Comparison of ENCODE assay signal across 14 mouse cellular contexts in the genomic region with DNA sequence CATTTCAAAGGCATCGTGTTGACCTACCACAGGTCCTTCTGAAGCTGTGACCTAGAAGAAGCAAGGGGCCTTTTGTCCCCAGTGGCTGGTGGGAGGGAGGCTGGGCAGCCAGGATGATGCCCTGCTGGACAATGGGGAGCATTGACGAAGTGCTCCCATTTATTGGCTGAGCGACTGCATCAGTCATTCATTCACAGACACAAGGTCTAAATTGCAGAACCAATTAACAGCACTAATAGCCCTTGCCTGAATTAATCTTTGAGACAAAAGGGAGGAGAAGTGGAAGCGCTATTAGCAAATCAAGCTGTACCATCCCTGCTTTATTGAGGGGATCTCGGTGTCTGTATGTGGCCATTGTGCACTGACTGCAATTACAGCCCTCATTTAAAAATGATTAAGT. TPM values are rescaled to one million over a fixed set of nuclear protein-coding genes. Genes with fewer than 3 reads are reported as not detected.
A peak's percentile ranks its signal among the peaks of the same experiment; 100 is the strongest.
DNase-seq lines count a peak whose midpoint lies in the region; ATAC-seq lines count a peak whose summit lies in the region.
"Had no signal": no experiment of that assay in that cellular context is flagged by ENCODE, and none has a peak within 500 bp of the region (broad histone marks: within the 10 kb centered on the region; RNA-seq: fewer than 3 reads in every experiment).

No protein-coding gene starts in this region.

- 6% methylated on average over 5 of the region's 5 CpGs for WGBS in forebrain, embryonic 14.5 days
- WGBS in limb, embryonic 10.5 days = 81% methylated on average over 5 of the region's 5 CpGs
- 87% methylated on average over 5 of the region's 5 CpGs for WGBS in liver, embryonic 11.5 days

- H3K27ac ChIP-seq in forebrain, embryonic 14.5 days (ENCODE audit: low read depth, low read length) = no peak overlapping the region
- no peak overlapping the region for H3K27ac ChIP-seq in limb, embryonic 10.5 days
- no peak overlapping the region for H3K27ac ChIP-seq in liver, embryonic 11.5 days (ENCODE audit: low read depth, low read length)
- H3K27ac ChIP-seq: embryonic facial prominence, embryonic 13.5 days; kidney, postnatal 0 days; liver, embryonic 12.5 days had no signal

- peaks cover 9% of the 10 kb centered on the region for H3K4me1 ChIP-seq in forebrain, embryonic 14.5 days (ENCODE audit: control insufficient read depth, insufficient read depth, low read length)
- H3K4me1 ChIP-seq in limb, embryonic 10.5 days = peaks cover 15% of the 10 kb centered on the region
- no peaks in the 10 kb centered on the region for H3K4me1 ChIP-seq in liver, embryonic 11.5 days (replicated peaks; ENCODE audit: control insufficient read depth, insufficient read depth, low read length)
- H3K4me1 ChIP-seq: embryonic facial prominence, embryonic 13.5 days; liver, embryonic 12.5 days had no signal

- H3K4me2 ChIP-seq in forebrain, embryonic 14.5 days (ENCODE audit: low read length) = no peak overlapping the region
- no peak overlapping the region for H3K4me2 ChIP-seq in liver, embryonic 11.5 days
- H3K4me2 ChIP-seq: embryonic facial prominence, embryonic 13.5 days; liver, embryonic 12.5 days had no signal

- peak; percentile 68 for ATAC-seq in forebrain, embryonic 14.5 days
- ATAC-seq in liver, embryonic 11.5 days (replicated peaks; ENCODE audit: low FRiP score) = no peak
- ATAC-seq: liver, embryonic 12.5 days had no signal

- peak; percentile 43 for DNase-seq in left cerebral cortex, adult 11 months (ENCODE audit: low spot score)
- no peak for DNase-seq in left cerebral cortex, postnatal 36 days (ENCODE audit: low spot score in 2 of 2)
- DNase-seq in forebrain, embryonic 14.5 days (ENCODE audit: low spot score) = peak; percentile 78
- peak; percentile 10 to 46 for DNase-seq in frontal cortex, postnatal 14 days (ENCODE audit: low spot score in 2 of 2)
- peak; percentile 16 for DNase-seq in limb, embryonic 10.5 days (ENCODE audit: low spot score)
- no peak for DNase-seq in gastrocnemius, postnatal 4 days (ENCODE audit: low spot score in 2 of 2)
- no peak for DNase-seq in kidney, postnatal 4 days
- DNase-seq in liver, embryonic 11.5 days (ENCODE audit: low spot score) = no peak
- DNase-seq: heart, adult 11 months; heart, postnatal 36 days; lung, postnatal 36 days had no signal

- intact Hi-C loops in left cerebral cortex, postnatal 36 days (cut with DNase I) = no loop called here

- no peaks in the 10 kb centered on the region for H3K27me3 ChIP-seq in forebrain, embryonic 14.5 days (replicated peaks; ENCODE audit: control insufficient read depth, insufficient read depth, low read length)
- H3K27me3 ChIP-seq in limb, embryonic 10.5 days (ENCODE audit: low read depth, poor library complexity, severe bottlenecking) = no peaks in the 10 kb centered on the region
- H3K27me3 ChIP-seq in liver, embryonic 11.5 days (replicated peaks; ENCODE audit: control insufficient read depth, insufficient read depth, low read length) = no peaks in the 10 kb centered on the region
- H3K27me3 ChIP-seq: embryonic facial prominence, embryonic 13.5 days; liver, embryonic 12.5 days had no signal

- H3K4me3 ChIP-seq in forebrain, embryonic 14.5 days (ENCODE audit: low read depth, low read length) = no peak overlapping the region
- no peak overlapping the region for H3K4me3 ChIP-seq in limb, embryonic 10.5 days
- no peak overlapping the region for H3K4me3 ChIP-seq in liver, embryonic 11.5 days (ENCODE audit: low read depth, low read length)
- H3K4me3 ChIP-seq: embryonic facial prominence, embryonic 13.5 days; liver, embryonic 12.5 days had no signal

- no peaks in the 10 kb centered on the region for H3K36me3 ChIP-seq in forebrain, embryonic 14.5 days (ENCODE audit: control insufficient read depth, insufficient read depth, low read length)
- no peaks in the 10 kb centered on the region for H3K36me3 ChIP-seq in limb, embryonic 10.5 days
- no peaks in the 10 kb centered on the region for H3K36me3 ChIP-seq in liver, embryonic 11.5 days (ENCODE audit: control insufficient read depth, insufficient read depth, low read length)
- H3K36me3 ChIP-seq: embryonic facial prominence, embryonic 13.5 days; liver, embryonic 12.5 days had no signal

- no peaks in the 10 kb centered on the region for H3K9me3 ChIP-seq in forebrain, embryonic 14.5 days (replicated peaks; ENCODE audit: control insufficient read depth, low read length)
- H3K9me3 ChIP-seq in limb, embryonic 10.5 days (replicated peaks) = no peaks in the 10 kb centered on the region
- no peaks in the 10 kb centered on the region for H3K9me3 ChIP-seq in liver, embryonic 11.5 days (ENCODE audit: control insufficient read depth, low read length)
- H3K9me3 ChIP-seq: embryonic facial prominence, embryonic 13.5 days; liver, embryonic 12.5 days had no signal

- H3K9ac ChIP-seq in forebrain, embryonic 14.5 days (ENCODE audit: low read length) = no peak overlapping the region
- H3K9ac ChIP-seq in liver, embryonic 11.5 days (ENCODE audit: low read depth, low read length) = no peak overlapping the region
- H3K9ac ChIP-seq: embryonic facial prominence, embryonic 13.5 days; liver, embryonic 12.5 days had no signal

RNA-seq across cellular contexts. Expression of a gene that starts 27.5 kb away (rescaled TPM):
- not detected for total RNA-seq in left cerebral cortex, postnatal 36 days (2021)
- polyA plus RNA-seq in forebrain, embryonic 14.5 days (2014; fragmentation: Nextera tagmentation; extraction: Ambion mirVana) = not detected in 2 replicates
- not detected in 2 replicates for polyA plus RNA-seq in limb, embryonic 10.5 days (2016; fragmentation: Nextera tagmentation; extraction: Ambion mirVana)
- under 1 TPM in 1 of 2 experiments, not detected in 1; 0.20 TPM for total RNA-seq in gastrocnemius, postnatal 4 days (2021)
- 0.08 and 0.21 TPM in 2 replicates for polyA plus RNA-seq in liver, embryonic 11.5 days (2014; fragmentation: Nextera tagmentation; extraction: Ambion mirVana)
- total RNA-seq: heart, postnatal 36 days had no signal
- polyA plus RNA-seq: kidney, postnatal 0 days; liver, embryonic 12.5 days had no signal

Comparison
In these comparisons a context has a peak if more than half of its experiments do, and no peak if none do; other contexts are left out.
1. DNase-seq: peak in left cerebral cortex, adult 11 months (single experiment), forebrain, embryonic 14.5 days (single experiment), frontal cortex, postnatal 14 days (2 of 2) and limb, embryonic 10.5 days (single experiment); none in left cerebral cortex, postnatal 36 days (0 of 2), gastrocnemius, postnatal 4 days (0 of 2), kidney, postnatal 4 days (0 of 2) and liver, embryonic 11.5 days (single experiment).